Mouse (Mus musculus): ENCODE results near the gene Podxl2.

Gene Podxl2

GRCm38 (mm10) chr6:88889410-88890042 lies 14.7 kb upstream of the Podxl2 start:
- in situ Hi-C loops (cut with MboI, MseI), result no loop called here

GRCm38 (mm10) chr6:88886417-88886967 lies 11.6 kb upstream of the Podxl2 start:
- in situ Hi-C loops (cut with MboI, MseI), result no loop called here

- in situ Hi-C loops (cut with MboI, MseI), result no loop called here
Measured at GRCm38 (mm10) chr6:88885644-88886416, 11.0 kb upstream of the Podxl2 start.

- in situ Hi-C loops (cut with MboI, MseI), result no loop called here
Measured at GRCm38 (mm10) chr6:88884690-88885089, 9.8 kb upstream of the Podxl2 start.

GRCm38 (mm10) chr6:88884195-88884594 lies 9.4 kb upstream of the Podxl2 start:
- in situ Hi-C loops (cut with MboI, MseI), result no loop called here

GRCm38 (mm10) chr6:88881334-88881733 lies 6.5 kb upstream of the Podxl2 start:
- in situ Hi-C loops (cut with MboI, MseI), result no loop called here

GRCm38 (mm10) chr6:88879471-88879870 lies 4.6 kb upstream of the Podxl2 start:
- in situ Hi-C loops (cut with MboI, MseI), result no loop called here

GRCm38 (mm10) chr6:88873965-88874867 lies 628 bp downstream of the Podxl2 start:
- in situ Hi-C loops (cut with MboI, MseI), result no loop called here

GRCm38 (mm10) chr6:88872811-88873210 lies 2.0 kb downstream of the Podxl2 start:
- in situ Hi-C loops (cut with MboI, MseI), result no loop called here

GRCm38 (mm10) chr6:88871546-88871945 lies 3.3 kb downstream of the Podxl2 start:
- in situ Hi-C loops (cut with MboI, MseI), result no loop called here

GRCm38 (mm10) chr6:88870594-88870993 lies 4.2 kb downstream of the Podxl2 start:
- in situ Hi-C loops (cut with MboI, MseI), result no loop called here

GRCm38 (mm10) chr6:88869459-88869858 lies 5.4 kb downstream of the Podxl2 start:
- in situ Hi-C loops (cut with MboI, MseI), result no loop called here

GRCm38 (mm10) chr6:88865704-88866103 lies 9.1 kb downstream of the Podxl2 start:
- in situ Hi-C loops (cut with MboI, MseI), result no loop called here

- in situ Hi-C loops (cut with MboI, MseI), result no loop called here
Measured at GRCm38 (mm10) chr6:88860914-88861313, 13.9 kb downstream of the Podxl2 start.

- in situ Hi-C loops (cut with MboI, MseI), result no loop called here
Measured at GRCm38 (mm10) chr6:88858341-88858740, 16.5 kb downstream of the Podxl2 start.

- in situ Hi-C loops (cut with MboI, MseI), result no loop called here
Measured at GRCm38 (mm10) chr6:88857830-88858229, 17.0 kb downstream of the Podxl2 start.

- in situ Hi-C loops (cut with MboI, MseI), result no loop called here
Measured at GRCm38 (mm10) chr6:88857249-88857648, 17.6 kb downstream of the Podxl2 start.

- in situ Hi-C loops (cut with MboI, MseI), result no loop called here
Measured at GRCm38 (mm10) chr6:88855636-88856035, 19.2 kb downstream of the Podxl2 start.

- in situ Hi-C loops (cut with MboI, MseI), result no loop called here
Measured at GRCm38 (mm10) chr6:88854509-88854908, 20.3 kb downstream of the Podxl2 start.

GRCm38 (mm10) chr6:88850034-88850433 lies 24.8 kb downstream of the Podxl2 start:
- in situ Hi-C loops (cut with MboI, MseI), result no loop called here

- in situ Hi-C loops (cut with MboI, MseI), result loop anchor here (5.0 kb wide), 1 partner anchor 297 kb away; no protein-coding TSS in a partner anchor
Measured at GRCm38 (mm10) chr6:88849270-88849669, 25.6 kb downstream of the Podxl2 start.

GRCm38 (mm10) chr6:88847571-88847970 lies 27.3 kb downstream of the Podxl2 start:
- in situ Hi-C loops (cut with MboI, MseI), result loop anchor here (5.0 kb wide), 1 partner anchor 295 kb away; no protein-coding TSS in a partner anchor

Measured in regulatory T cell (primary cell).